Mouse (Mus musculus): Measurements from ENCODE around the gene Nprl2. TPM values are rescaled to one million over a fixed set of nuclear protein-coding genes. Genes with fewer than 3 reads are reported as not detected.

The Nprl2 gene
- total and polyA plus RNA-seq, 3 experiments = 23.2 to 30.2 TPM; not detected in 1

- Histone ChIP-seq H3K27me3 (ENCODE audit: control insufficient read depth in 1 of 2, insufficient read depth in 2 of 2, low read length in 2 of 2) (no peaks in the 10 kb centered on the region), H3K27ac (ENCODE audit: control insufficient read depth, low read depth, low read length) (peak overlapping the region; percentile 11; the same call in 1 of the 2 replicates), H3K9me3 (replicated peaks; ENCODE audit: insufficient read depth, low read length) (no peaks in the 10 kb centered on the region), H3K4me1 (ENCODE audit: control insufficient read depth in 1 of 2, insufficient read depth in 2 of 2, low read length in 2 of 2) (peaks cover 10 to 33% of the 10 kb centered on the region in 2 experiments), H3K79me2 (ENCODE audit: control insufficient read depth, insufficient read depth, low read length, poor library complexity) (peaks cover 35% of the 10 kb centered on the region), H3K9ac (ENCODE audit: control insufficient read depth, low read depth, low read length, poor library complexity, severe bottlenecking) (peak overlapping the region; percentile 85), H3K36me3 (ENCODE audit: control insufficient read depth in 1 of 2, insufficient read depth in 2 of 2, low read length in 2 of 2) (peaks cover 3 to 29% of the 10 kb centered on the region in 2 experiments; a peak in 3 of 4 replicates), H3K4me3 (ENCODE audit: control insufficient read depth in 1 of 2, insufficient read depth in 1 of 2, low read depth in 2 of 2, low read length in 2 of 2) (peak overlapping the region; percentile 65 to 82)
- DNase-seq (ENCODE audit: low read depth, low spot score) = peak; percentile 54
- TF ChIP-seq MAFK (IDR thresholded peaks at IDR 0.05; ENCODE audit: borderline replicate concordance, low read depth, low read length) = no peak
- TF ChIP-seq MAX (IDR thresholded peaks at IDR 0.05; ENCODE audit: low read length) = no peak
- TF ChIP-seq ZKSCAN1 (IDR thresholded peaks at IDR 0.05; ENCODE audit: low read depth, low read length) = no peak
- TF ChIP-seq TCF12 (IDR thresholded peaks at IDR 0.05; ENCODE audit: low read depth, low read length) = no peak
- TF ChIP-seq GATA1 (IDR thresholded peaks at IDR 0.05; ENCODE audit: low read depth, low read length) = peak; percentile 54
- TF ChIP-seq MYB (IDR thresholded peaks at IDR 0.05; ENCODE audit: low read depth, low read length) = no peak
- 0 out of 2 replicates have a peak, but pooled peaks have one; percentile 25 for TF ChIP-seq ETS1 (IDR thresholded peaks at IDR 0.05; ENCODE audit: low read depth, low read length)
- TF ChIP-seq POLR2AphosphoS5 (IDR thresholded peaks at IDR 0.05; ENCODE audit: borderline replicate concordance, low read depth, low read length) = no peak
- no peak for TF ChIP-seq HCFC1 (IDR thresholded peaks at IDR 0.05; ENCODE audit: low read depth, low read length)
- no peak for TF ChIP-seq MYC (IDR thresholded peaks at IDR 0.05; ENCODE audit: low read depth, low read length)
- TF ChIP-seq GABPA (IDR thresholded peaks at IDR 0.05; ENCODE audit: low read depth, low read length) = no peak
- peak; percentile 54; the same call in 1 of the 2 replicates for TF ChIP-seq ZNF384 (IDR thresholded peaks at IDR 0.05; ENCODE audit: low read depth, low read length)
- no peak for TF ChIP-seq JUND (IDR thresholded peaks at IDR 0.05; ENCODE audit: low read depth, low read length)
- 0 out of 2 replicates have a peak, but pooled peaks have one; percentile 10 for TF ChIP-seq TBP (IDR thresholded peaks at IDR 0.05; ENCODE audit: low read depth, low read length)
- no peak; the same call in 1 of the 2 replicates for TF ChIP-seq BHLHE40 (IDR thresholded peaks at IDR 0.05; ENCODE audit: borderline replicate concordance, low read depth, low read length)
- peak; percentile 98 for TF ChIP-seq RCOR1 (IDR thresholded peaks at IDR 0.05; ENCODE audit: low read depth, low read length)
- no peak for TF ChIP-seq NRF1 (IDR thresholded peaks at IDR 0.05; ENCODE audit: insufficient read depth, low read depth, low read length, poor library complexity, severe bottlenecking)
- TF ChIP-seq ZC3H11A (IDR thresholded peaks at IDR 0.05; ENCODE audit: low read depth, low read length) = no peak
- TF ChIP-seq POLR2A (IDR thresholded peaks at IDR 0.05; ENCODE audit: control insufficient read depth in 1 of 2, insufficient read depth in 1 of 2, low read depth in 1 of 2, low read length in 2 of 2, poor library complexity in 1 of 2) = no peak
- no peak for TF ChIP-seq UBTF (IDR thresholded peaks at IDR 0.05; ENCODE audit: borderline replicate concordance, insufficient read depth, low read depth, low read length)
- TF ChIP-seq MAZ (IDR thresholded peaks at IDR 0.05; ENCODE audit: low read depth, low read length) = peak; percentile 36; the same call in 1 of the 2 replicates
- TF ChIP-seq CTCF (IDR thresholded peaks at IDR 0.05 in 2 of 3, conservative IDR thresholded peaks at IDR 0.05 in 1 of 3; ENCODE audit: control insufficient read depth in 1 of 3, insufficient read depth in 1 of 3, low read depth in 2 of 3, low read length in 3 of 3, poor library complexity in 1 of 3, severe bottlenecking in 1 of 3) = no peak
- no peak for TF ChIP-seq CHD2 (IDR thresholded peaks at IDR 0.05; ENCODE audit: low read length)
- peak in 1 of 2 experiments; percentile 49; a peak in 2 of 4 replicates for TF ChIP-seq EP300 (IDR thresholded peaks at IDR 0.05; ENCODE audit: low read depth in 1 of 2, low read length in 2 of 2)
- no peak for TF ChIP-seq MEF2A (IDR thresholded peaks at IDR 0.05; ENCODE audit: extremely low read depth, insufficient replicate concordance, low read depth, low read length, poor library complexity, severe bottlenecking)
- no peak for TF ChIP-seq TAL1 (IDR thresholded peaks at IDR 0.05; ENCODE audit: low read length)
- peak; percentile 54; the same call in 1 of the 2 replicates for TF ChIP-seq MXI1 (IDR thresholded peaks at IDR 0.05; ENCODE audit: low read depth, low read length)
- no peak for TF ChIP-seq CHD1 (IDR thresholded peaks at IDR 0.05; ENCODE audit: low read depth, low read length)
Observed at GRCm38 (mm10) chr9:107552690-107553393, 10.8 kb downstream of the Nprl2 start.

Measured in MEL (cell line).